Mouse (Mus musculus) myocyte (in vitro differentiated cells): ENCODE data around the gene Armc5.
A peak's percentile ranks its signal among the peaks of the same experiment; 100 is the strongest.

Experiments used
- E2F4 ChIP-seq: IDR thresholded peaks from one replicate; pipeline ENCODE4 v1.6.1; 2011; ENCODE audit warnings: mild to moderate bottlenecking, control low read depth, moderate library complexity; ENCODE audit not compliant: insufficient read depth
- POLR2A ChIP-seq: IDR thresholded peaks from one replicate; pipeline ENCODE4 v1.6.1; 2011; ENCODE audit warnings: low read depth, mild to moderate bottlenecking, control low read depth, moderate library complexity; ENCODE audit not compliant: insufficient read length
- TCF12 ChIP-seq: IDR thresholded peaks from one replicate; pipeline ENCODE4 v1.6.1; 2011; ENCODE audit warnings: mild to moderate bottlenecking, control low read depth; ENCODE audit not compliant: poor library complexity, insufficient read depth, severe bottlenecking
- USF1 ChIP-seq: IDR thresholded peaks from one replicate; pipeline ENCODE4 v1.6.1; 2011; ENCODE audit warnings: low read depth, mild to moderate bottlenecking, control low read depth, moderate library complexity

DNA sequence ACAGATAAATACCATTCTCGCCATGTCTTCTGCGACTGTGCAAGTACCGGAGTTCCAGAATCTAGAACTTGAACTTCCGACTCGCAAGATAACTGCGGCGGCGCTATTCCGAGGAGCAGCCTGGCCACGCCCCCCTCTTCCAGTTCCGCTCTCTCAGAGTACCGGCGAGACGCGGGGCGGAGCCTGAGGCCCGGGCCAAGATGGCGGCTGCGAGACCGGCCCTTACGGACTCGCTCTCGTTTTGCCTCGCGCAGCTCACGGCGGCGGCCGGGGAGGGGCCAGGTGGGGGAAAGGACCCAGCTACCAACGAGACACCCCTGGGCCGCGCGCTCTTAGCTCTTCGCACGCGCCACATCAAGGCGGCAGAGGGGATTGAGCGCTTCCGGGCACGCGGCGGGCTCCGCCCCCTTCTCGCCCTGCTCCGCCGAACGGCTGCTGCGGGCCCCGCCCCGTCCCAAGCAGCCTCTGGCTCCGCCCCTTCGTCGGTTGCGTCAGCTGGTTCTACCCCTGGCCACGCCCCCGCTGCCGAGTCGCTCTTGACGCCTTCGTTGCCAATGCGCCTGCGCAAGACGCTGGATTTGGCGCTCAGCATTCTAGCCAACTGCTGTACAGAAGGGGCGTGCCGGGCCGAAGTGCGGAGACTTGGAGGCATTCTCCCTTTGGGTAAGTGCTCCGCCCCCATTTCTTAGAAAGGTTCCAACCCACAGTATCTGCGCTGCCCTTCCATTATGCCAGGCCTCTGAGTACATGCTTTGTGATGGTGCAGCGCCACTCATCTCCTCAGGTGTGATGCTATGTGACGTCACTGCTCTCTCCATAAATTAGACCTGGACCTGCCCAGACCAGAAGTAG is 1.0 kb downstream of the Armc5 start, which contains the start of gene 9130023H24Rik:
- peak; percentile 74 for TF ChIP-seq POLR2A
- TF ChIP-seq TCF12: no peak
- TF ChIP-seq USF1: no peak
- no peak for TF ChIP-seq E2F4
